Mouse (Mus musculus) forebrain, postnatal 0 days (tissue): Measurements from ENCODE around the gene Kcnn4. TPM values are rescaled to one million over a fixed set of nuclear protein-coding genes. Genes with fewer than 3 reads are reported as not detected.

Source experiments
- ATAC-seq: fragments of 200-750 bp; cut with Nextera tagmentation; 2 replicates; pipeline ENCODE4 v1.8.0; 2017; ENCODE audit warnings: mild to moderate bottlenecking, moderate library complexity
- DNase-seq: peaks from one replicate; pipeline ENCODE4 v3.0.0-alpha.2; 2015
- H3K27ac ChIP-seq: fragments of 300-500 bp; sonication (generic); 2 replicates; pipeline ENCODE4 v1.5.1; 2014; ENCODE audit warnings: low read depth, mild to moderate bottlenecking, antibody characterized with exemption, low read length, moderate library complexity, mixed read lengths
- H3K27me3 ChIP-seq: fragments of 300-500 bp; sonication (generic); 2 replicates; pipeline ENCODE4 v1.6.1; 2014; ENCODE audit warnings: mild to moderate bottlenecking, low read length, mixed read lengths; ENCODE audit not compliant: insufficient read depth
- H3K36me3 ChIP-seq: fragments of 300-500 bp; sonication (generic); 2 replicates; pipeline ENCODE4 v1.6.1; 2014; ENCODE audit warnings: mild to moderate bottlenecking, moderate library complexity; ENCODE audit not compliant: insufficient read depth
- H3K4me1 ChIP-seq: fragments of 300-500 bp; sonication (generic); 2 replicates; pipeline ENCODE4 v1.6.1; 2014; ENCODE audit warnings: antibody characterized with exemption; ENCODE audit not compliant: insufficient read depth
- H3K4me2 ChIP-seq: fragments of 300-500 bp; sonication (generic); 2 replicates; pipeline ENCODE4 v1.6.1; 2014; ENCODE audit warnings: low read depth, mild to moderate bottlenecking, moderate library complexity
- H3K4me3 ChIP-seq: fragments of 300-500 bp; sonication (generic); 2 replicates; pipeline ENCODE4 v1.5.1; 2014; ENCODE audit warnings: low read depth, low read length, mixed read lengths
- H3K9ac ChIP-seq: fragments of 300-500 bp; sonication (generic); 2 replicates; pipeline ENCODE4 v1.6.1; 2014; ENCODE audit warnings: mild to moderate bottlenecking
- H3K9me3 ChIP-seq: fragments of 300-500 bp; sonication (generic); 2 replicates; pipeline ENCODE4 v1.6.1; 2016; ENCODE audit warnings: low read length
- CTCF ChIP-seq: sonication (generic); IDR thresholded peaks from 2 replicates; pipeline ENCODE4 v1.5.1; 2016; ENCODE audit warnings: antibody characterized with exemption, control low read depth, low read depth
- WGBS: fragments of 180-500 bp; shearing (Covaris S2); extraction: QIAGEN DNeasy Blood & Tissue Kit; methylation state at CpG from one replicate; pipeline ENCODE4 v1.1.7; 2014; 5-methylcytosine and 5-hydroxymethylcytosine counted together
- polyA plus RNA-seq: library from polyadenylated mRNA; unstranded; fragments of >200 nt; fragmentation: Nextera tagmentation; extraction: Ambion mirVana; gene quantifications from 2 replicates; pipeline ENCODE4 v1.2.1, GENCODE M21; 2015
- total RNA-seq: library from RNA; depleted of rRNA; stranded (reverse); fragments of >200 nt; gene quantifications from 2 replicates; pipeline ENCODE4 v1.2.3, GENCODE M21; 2014

The Kcnn4 gene
- total and polyA plus RNA-seq, 2 experiments from 2014 or later = 0.88 to 1.5 TPM

GRCm38 (mm10) chr7:24373538-24374379 lies 3.7 kb downstream of the Kcnn4 start:
- Histone ChIP-seq H3K9me3 (no peaks in the 10 kb centered on the region), H3K36me3 (no peaks in the 10 kb centered on the region), H3K4me2 (no peak overlapping the region), H3K27ac (peak overlapping the region; percentile 64; the same call in 1 of the 2 replicates), H3K4me1 (peaks cover 9% of the 10 kb centered on the region; the same call in 1 of the 2 replicates), H3K9ac (no peak overlapping the region), H3K4me3 (no peak overlapping the region), H3K27me3 (no peaks in the 10 kb centered on the region)
- 26% methylated on average over 15 of the region's 20 CpGs for WGBS
- DNase-seq = peak; percentile 47
- no peak for TF ChIP-seq CTCF
- peak; percentile 61 for ATAC-seq

GRCm38 (mm10) chr7:24376456-24376855 lies 6.4 kb downstream of the Kcnn4 start:
- peaks cover 9% of the 10 kb centered on the region; the same call in 1 of the 2 replicates for H3K4me1 ChIP-seq
- TF ChIP-seq CTCF = no peak
- DNase-seq (no peak), ATAC-seq (no peak)
- no peak overlapping the region for H3K27ac ChIP-seq
- 91% methylated on average over 8 of the region's 8 CpGs for WGBS
- no peak overlapping the region for H3K4me2 ChIP-seq
- H3K36me3 ChIP-seq = no peaks in the 10 kb centered on the region
- H3K9me3 ChIP-seq = no peaks in the 10 kb centered on the region
- H3K4me3 ChIP-seq = no peak overlapping the region
- H3K9ac ChIP-seq = no peak overlapping the region
- H3K27me3 ChIP-seq = no peaks in the 10 kb centered on the region

GRCm38 (mm10) chr7:24377091-24377865 lies 7.2 kb downstream of the Kcnn4 start:
- ATAC-seq = peak; percentile 23
- Histone ChIP-seq H3K4me2 (peak overlapping the region; percentile 41), H3K4me3 (peak overlapping the region; percentile 12), H3K9me3 (no peaks in the 10 kb centered on the region), H3K27ac (no peak overlapping the region), H3K36me3 (no peaks in the 10 kb centered on the region), H3K9ac (no peak overlapping the region), H3K4me1 (peaks cover 9% of the 10 kb centered on the region; the same call in 1 of the 2 replicates), H3K27me3 (no peaks in the 10 kb centered on the region)
- TF ChIP-seq CTCF = peak; percentile 54
- WGBS = 8% methylated on average over 49 of the region's 49 CpGs
- no peak for DNase-seq

- Histone ChIP-seq H3K4me2 (no peak overlapping the region), H3K36me3 (no peaks in the 10 kb centered on the region), H3K9ac (no peak overlapping the region), H3K27ac (no peak overlapping the region), H3K4me3 (no peak overlapping the region), H3K27me3 (no peaks in the 10 kb centered on the region), H3K9me3 (no peaks in the 10 kb centered on the region), H3K4me1 (peaks cover 9% of the 10 kb centered on the region; the same call in 1 of the 2 replicates)
- ATAC-seq (peak; percentile 32; the same call in 1 of the 2 replicates), DNase-seq (no peak)
- WGBS = 65% methylated on average over 10 of the region's 10 CpGs
- no peak for TF ChIP-seq CTCF
Measured at GRCm38 (mm10) chr7:24378049-24378701, 8.1 kb downstream of the Kcnn4 start.

- no peak for TF ChIP-seq CTCF
- no peaks in the 10 kb centered on the region for H3K36me3 ChIP-seq
- H3K4me3 ChIP-seq = no peak overlapping the region
- H3K27ac ChIP-seq = no peak overlapping the region
- DNase-seq = no peak
- H3K4me2 ChIP-seq = no peak overlapping the region
- WGBS = 75% methylated on average over 7 of the region's 7 CpGs
- ATAC-seq = no peak
- 0 out of 2 replicates have a peak, but pooled peaks cover 4% of the 10 kb centered on the region for H3K4me1 ChIP-seq
- H3K9me3 ChIP-seq = no peaks in the 10 kb centered on the region
- H3K27me3 ChIP-seq = no peaks in the 10 kb centered on the region
- no peak overlapping the region for H3K9ac ChIP-seq
Measured at GRCm38 (mm10) chr7:24379934-24380333, 9.9 kb downstream of the Kcnn4 start.

- Histone ChIP-seq H3K36me3 (no peaks in the 10 kb centered on the region), H3K9me3 (no peaks in the 10 kb centered on the region), H3K9ac (no peak overlapping the region), H3K27me3 (no peaks in the 10 kb centered on the region), H3K27ac (no peak overlapping the region), H3K4me2 (no peak overlapping the region), H3K4me3 (no peak overlapping the region), H3K4me1 (0 out of 2 replicates have a peak, but pooled peaks cover 4% of the 10 kb centered on the region)
- ATAC-seq (no peak), DNase-seq (no peak)
- TF ChIP-seq CTCF = no peak
- WGBS = 72% methylated on average over 2 of the region's 2 CpGs
Measured at GRCm38 (mm10) chr7:24380370-24380769, 10.3 kb downstream of the Kcnn4 start.
